Mouse (Mus musculus) forebrain, embryonic 14.5 days (tissue): ENCODE measurements around the gene Naa20. TPM values are rescaled to one million over a fixed set of nuclear protein-coding genes. Genes with fewer than 3 reads are reported as not detected.

ENCODE experiments used
- ATAC-seq: fragments of 200-750 bp; cut with Nextera tagmentation; 2 replicates; pipeline ENCODE4 v1.8.0; 2017; ENCODE audit warnings: mild to moderate bottlenecking, moderate library complexity
- DNase-seq: peaks from one replicate; pipeline ENCODE4 v3.0.0-alpha.2; 2015; ENCODE audit warnings: low spot score
- H3K27ac ChIP-seq: fragments of 300-500 bp; sonication (generic); 2 replicates; pipeline ENCODE4 v1.5.1; 2014; ENCODE audit warnings: low read depth, mild to moderate bottlenecking, control low read depth, low read length, moderate library complexity
- H3K27me3 ChIP-seq: fragments of 300-500 bp; sonication (generic); replicated peaks from 2 replicates; pipeline ENCODE4 v1.6.1; 2014; ENCODE audit warnings: low read length, control low read depth, mixed read lengths; ENCODE audit not compliant: control insufficient read depth, insufficient read depth
- H3K36me3 ChIP-seq: fragments of 300-500 bp; sonication (generic); 2 replicates; pipeline ENCODE4 v1.6.1; 2014; ENCODE audit warnings: low read length, control low read depth; ENCODE audit not compliant: control insufficient read depth, insufficient read depth
- H3K4me1 ChIP-seq: fragments of 300-500 bp; sonication (generic); 2 replicates; pipeline ENCODE4 v1.6.1; 2014; ENCODE audit warnings: antibody characterized with exemption, low read length, control low read depth; ENCODE audit not compliant: control insufficient read depth, insufficient read depth
- H3K4me2 ChIP-seq: fragments of 300-500 bp; sonication (generic); 2 replicates; pipeline ENCODE4 v1.6.1; 2014; ENCODE audit warnings: mild to moderate bottlenecking, control low read depth, low read length
- H3K4me3 ChIP-seq: fragments of 300-500 bp; sonication (generic); 2 replicates; pipeline ENCODE4 v1.5.1; 2014; ENCODE audit warnings: low read depth, low read length, control low read depth
- H3K9ac ChIP-seq: fragments of 300-500 bp; sonication (generic); 2 replicates; pipeline ENCODE4 v1.6.1; 2014; ENCODE audit warnings: mild to moderate bottlenecking, low read length, control low read depth, moderate library complexity
- H3K9me3 ChIP-seq: fragments of 300-500 bp; sonication (generic); replicated peaks from 2 replicates; pipeline ENCODE4 v1.6.1; 2016; ENCODE audit warnings: low read length, control low read depth, mixed read lengths; ENCODE audit not compliant: control insufficient read depth
- WGBS: fragments of 180-500 bp; shearing (Covaris S2); extraction: QIAGEN DNeasy Blood & Tissue Kit; methylation state at CpG from one replicate; pipeline ENCODE4 v1.1.7; 2014; 5-methylcytosine and 5-hydroxymethylcytosine counted together
- polyA plus RNA-seq: library from polyadenylated mRNA; unstranded; fragments of >200 nt; fragmentation: Nextera tagmentation; extraction: Ambion mirVana; gene quantifications from 2 replicates; pipeline ENCODE4 v1.2.1, GENCODE M21; 2014

The Naa20 gene
- polyA plus RNA-seq, 1 experiment from 2014 or later, result 161 TPM

DNA sequence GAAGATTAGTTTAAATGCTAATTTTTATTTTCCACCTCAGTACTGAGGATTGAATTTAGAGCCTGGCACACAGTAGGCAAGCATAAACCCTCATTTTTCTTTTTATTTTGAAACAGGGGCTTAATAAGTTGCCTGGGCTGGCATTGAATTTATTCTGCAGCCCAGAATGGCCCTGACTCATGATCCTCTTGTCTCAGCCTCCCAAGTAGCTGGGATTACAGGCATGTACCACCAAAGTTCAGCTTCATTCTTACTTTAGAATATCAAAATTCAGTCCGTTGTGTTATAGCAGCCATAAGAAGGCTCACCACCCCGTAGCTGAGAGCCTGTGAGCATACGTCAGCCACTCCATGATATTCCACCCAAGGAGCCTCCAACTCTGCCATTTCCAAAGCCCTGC, 35.7 kb upstream of the Naa20 start:
- WGBS, result 96% methylated on average over 3 of the region's 3 CpGs
- no peaks in the 10 kb centered on the region for H3K9me3 ChIP-seq

DNA sequence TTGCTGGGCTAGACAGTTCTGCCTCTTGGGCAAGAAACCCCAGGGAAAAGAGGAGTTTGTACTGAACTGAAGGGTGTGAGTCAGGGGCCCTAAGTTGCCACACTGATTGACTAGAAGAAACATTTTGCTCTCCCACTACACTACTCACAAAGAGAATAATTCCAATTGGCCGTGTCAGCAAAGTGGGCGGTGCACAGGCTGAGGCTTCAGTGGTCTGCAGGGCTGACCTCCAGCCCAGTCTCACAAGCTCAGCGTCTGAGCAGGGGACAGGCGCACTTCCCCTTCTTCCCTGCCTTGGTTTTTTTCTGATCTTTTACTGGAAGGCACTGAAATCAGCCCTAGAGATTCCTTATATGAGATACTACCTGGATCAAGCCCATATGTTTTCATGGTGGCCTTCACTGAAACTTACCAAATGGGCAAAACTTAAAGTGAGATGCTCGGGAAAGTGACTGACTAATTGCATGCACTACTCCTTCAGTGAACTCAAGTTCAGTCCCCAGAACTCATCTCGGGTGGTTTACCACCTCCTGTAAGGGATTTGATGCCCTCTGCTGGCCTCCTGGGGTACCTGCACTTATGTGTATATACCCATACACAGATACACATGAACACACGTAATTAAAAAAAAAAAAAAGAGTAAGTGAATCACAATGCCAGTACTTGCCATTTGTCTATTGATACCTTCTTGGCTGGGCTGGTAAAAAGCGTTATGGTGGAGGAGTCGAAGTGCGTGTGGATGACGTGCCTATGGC, 35.0 kb upstream of the Naa20 start:
- WGBS, result 93% methylated on average over 11 of the region's 11 CpGs
- no peak overlapping the region for H3K4me3 ChIP-seq
- H3K27ac ChIP-seq, result no peak overlapping the region
- DNase-seq, result no peak
- H3K27me3 ChIP-seq, result no peaks in the 10 kb centered on the region
- H3K9ac ChIP-seq, result no peak overlapping the region
- H3K4me1 ChIP-seq, result 0 out of 2 replicates have a peak, but pooled peaks cover 3% of the 10 kb centered on the region
- no peaks in the 10 kb centered on the region for H3K9me3 ChIP-seq
- no peak for ATAC-seq
- no peaks in the 10 kb centered on the region for H3K36me3 ChIP-seq
- H3K4me2 ChIP-seq, result no peak overlapping the region

More for the DNA sequence above, 35.7 kb upstream of the Naa20 start:
- Histone ChIP-seq H3K9ac (no peak overlapping the region), H3K4me3 (no peak overlapping the region), H3K36me3 (no peaks in the 10 kb centered on the region), H3K27me3 (no peaks in the 10 kb centered on the region), H3K27ac (no peak overlapping the region), H3K4me1 (peaks cover 7% of the 10 kb centered on the region), H3K4me2 (no peak overlapping the region)
- no peak for ATAC-seq
- no peak for DNase-seq

- no peak overlapping the region for H3K4me3 ChIP-seq
- no peaks in the 10 kb centered on the region for H3K9me3 ChIP-seq
- H3K27me3 ChIP-seq, result no peaks in the 10 kb centered on the region
- no peak overlapping the region for H3K4me2 ChIP-seq
- ATAC-seq (no peak), DNase-seq (no peak)
- no peaks in the 10 kb centered on the region for H3K36me3 ChIP-seq
- H3K9ac ChIP-seq, result no peak overlapping the region
- H3K27ac ChIP-seq, result no peak overlapping the region
- WGBS, result 79% methylated on average over 4 of the region's 4 CpGs
- H3K4me1 ChIP-seq, result no peaks in the 10 kb centered on the region
These were observed 30.6 kb upstream of the Naa20 start for GRCm38 (mm10) chr2:145871308-145871707.

DNA sequence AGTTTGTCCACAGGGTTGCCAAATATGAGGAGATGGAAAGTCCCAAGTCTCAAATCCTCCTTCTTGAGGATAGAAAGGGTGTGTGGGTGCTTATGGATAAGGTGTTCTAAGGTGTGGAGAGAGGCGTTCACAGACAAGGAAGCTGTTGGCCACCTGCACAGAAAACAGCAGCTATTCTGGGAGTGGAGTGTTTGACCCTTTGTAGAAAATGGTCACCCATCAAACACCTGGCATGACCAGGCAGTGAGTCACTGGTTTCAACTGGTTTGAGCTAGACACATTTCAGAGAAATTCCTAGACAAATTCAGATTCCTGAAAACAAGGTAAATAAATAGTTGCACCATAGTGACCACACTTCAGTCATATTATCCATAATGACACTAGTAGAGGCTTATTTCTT, 29.8 kb upstream of the Naa20 start:
- Histone ChIP-seq H3K9ac (no peak overlapping the region), H3K9me3 (no peaks in the 10 kb centered on the region), H3K36me3 (no peaks in the 10 kb centered on the region), H3K27me3 (no peaks in the 10 kb centered on the region), H3K4me3 (no peak overlapping the region), H3K27ac (no peak overlapping the region), H3K4me1 (no peaks in the 10 kb centered on the region), H3K4me2 (no peak overlapping the region)
- 96% methylated on average over 1 of the region's 1 CpGs for WGBS
- ATAC-seq (no peak), DNase-seq (no peak)

GRCm38 (mm10) chr2:145873953-145874352, 27.9 kb upstream of the Naa20 start:
- 72% methylated on average over 1 of the region's 1 CpGs for WGBS
- no peak for DNase-seq
- ATAC-seq, result no peak

DNA sequence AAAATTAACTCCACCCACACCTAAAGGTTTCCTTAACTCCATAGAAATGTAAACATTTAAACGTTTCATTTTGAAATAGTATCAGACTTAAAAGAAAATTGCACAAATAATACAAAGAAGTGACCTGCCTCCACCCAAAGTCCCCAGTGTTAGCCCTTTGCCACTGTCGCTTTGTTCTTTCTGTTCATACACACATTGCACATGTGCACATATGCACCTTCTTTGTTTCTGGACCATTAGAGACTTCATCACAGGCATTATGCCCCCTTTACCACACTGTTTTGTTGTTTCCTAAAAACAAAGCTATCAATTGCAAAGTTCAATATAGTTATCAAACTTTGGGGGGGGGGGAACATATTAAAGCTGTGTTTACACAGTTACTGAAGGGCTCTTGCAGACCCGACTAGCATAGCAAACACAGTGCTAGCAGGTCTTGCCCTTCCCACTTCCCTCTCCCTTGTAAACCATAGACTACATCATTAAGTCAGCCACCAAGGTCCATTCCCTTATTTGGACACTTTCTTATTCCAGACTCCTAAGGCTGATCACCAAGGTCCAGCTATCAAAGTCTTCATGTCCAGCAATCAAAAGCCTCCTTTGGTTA, 26.9 kb upstream of the Naa20 start:
- Histone ChIP-seq H3K36me3 (no peaks in the 10 kb centered on the region), H3K4me3 (no peak overlapping the region), H3K9me3 (no peaks in the 10 kb centered on the region), H3K4me1 (no peaks in the 10 kb centered on the region), H3K4me2 (no peak overlapping the region), H3K27me3 (no peaks in the 10 kb centered on the region), H3K9ac (no peak overlapping the region), H3K27ac (no peak overlapping the region)
- ATAC-seq, result no peak
- 72% methylated on average over 3 of the region's 3 CpGs for whole genome bisulfite sequencing
- DNase-seq, result no peak

More at GRCm38 (mm10) chr2:145873953-145874352, 27.9 kb upstream of the Naa20 start:
- no peak overlapping the region for H3K4me3 ChIP-seq
- H3K4me2 ChIP-seq, result no peak overlapping the region
- H3K9me3 ChIP-seq, result no peaks in the 10 kb centered on the region
- no peaks in the 10 kb centered on the region for H3K27me3 ChIP-seq
- no peaks in the 10 kb centered on the region for H3K36me3 ChIP-seq
- no peak overlapping the region for H3K9ac ChIP-seq
- no peaks in the 10 kb centered on the region for H3K4me1 ChIP-seq
- H3K27ac ChIP-seq, result no peak overlapping the region

GRCm38 (mm10) chr2:145877191-145877590, 24.7 kb upstream of the Naa20 start:
- H3K4me3 ChIP-seq, result no peak overlapping the region
- H3K27me3 ChIP-seq, result no peaks in the 10 kb centered on the region
- H3K36me3 ChIP-seq, result 0 out of 2 replicates have a peak, but pooled peaks cover 3% of the 10 kb centered on the region
- H3K4me1 ChIP-seq, result no peaks in the 10 kb centered on the region
- no peak overlapping the region for H3K9ac ChIP-seq
- no peak overlapping the region for H3K27ac ChIP-seq
- DNase-seq, result no peak
- no peaks in the 10 kb centered on the region for H3K9me3 ChIP-seq
- no peak for ATAC-seq
- WGBS, result 94% methylated on average over 3 of the region's 3 CpGs
- H3K4me2 ChIP-seq, result no peak overlapping the region

DNA sequence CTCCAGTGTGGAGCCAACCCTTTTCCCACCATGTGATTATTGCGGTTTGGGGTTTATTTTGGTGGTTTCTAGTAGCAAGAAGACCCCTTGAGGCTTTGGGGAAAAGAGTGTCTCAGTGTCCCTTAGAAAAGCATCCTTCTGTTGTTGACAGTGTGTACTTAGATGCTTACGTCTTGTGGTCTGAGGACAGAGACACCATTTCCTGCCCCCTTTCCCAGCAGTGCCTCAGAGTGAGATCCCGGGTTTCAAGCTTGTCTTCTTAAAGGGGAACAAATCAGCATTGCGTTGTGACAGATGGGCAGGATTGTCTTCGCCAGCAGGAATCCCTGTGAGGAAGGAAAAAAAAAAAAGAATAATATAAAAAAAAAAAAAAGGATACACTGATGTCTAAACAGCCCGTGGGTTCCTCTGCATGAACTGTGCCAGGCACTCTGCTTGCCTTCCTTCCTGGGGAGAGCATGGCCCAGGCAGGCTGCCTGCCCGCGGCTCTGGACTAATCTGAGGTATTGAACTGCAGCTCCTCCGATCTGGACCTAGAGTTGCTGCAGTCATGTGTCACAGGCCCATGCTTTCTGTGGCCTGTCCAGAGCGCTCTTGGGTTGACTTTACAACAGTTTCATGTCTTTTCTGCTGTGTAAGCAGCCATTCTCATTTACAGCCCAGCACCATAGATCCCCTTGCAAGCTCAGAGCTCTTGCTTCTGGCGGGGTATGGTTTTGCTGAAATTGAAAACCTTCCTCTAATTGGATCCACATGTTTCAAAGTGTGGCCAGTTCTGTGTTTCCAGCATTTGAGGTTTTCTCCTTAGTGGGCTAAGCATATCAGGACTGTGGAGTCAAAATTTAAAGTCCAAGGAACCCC, 20.8 kb upstream of the Naa20 start:
- Histone ChIP-seq H3K4me2 (no peak overlapping the region), H3K4me3 (no peak overlapping the region), H3K4me1 (no peaks in the 10 kb centered on the region), H3K36me3 (peaks cover 7% of the 10 kb centered on the region; the same call in 1 of the 2 replicates), H3K9ac (no peak overlapping the region), H3K9me3 (no peaks in the 10 kb centered on the region), H3K27me3 (no peaks in the 10 kb centered on the region), H3K27ac (no peak overlapping the region)
- no peak for DNase-seq
- WGBS, result 84% methylated on average over 11 of the region's 11 CpGs
- ATAC-seq, result no peak
